In the genomic region with DNA sequence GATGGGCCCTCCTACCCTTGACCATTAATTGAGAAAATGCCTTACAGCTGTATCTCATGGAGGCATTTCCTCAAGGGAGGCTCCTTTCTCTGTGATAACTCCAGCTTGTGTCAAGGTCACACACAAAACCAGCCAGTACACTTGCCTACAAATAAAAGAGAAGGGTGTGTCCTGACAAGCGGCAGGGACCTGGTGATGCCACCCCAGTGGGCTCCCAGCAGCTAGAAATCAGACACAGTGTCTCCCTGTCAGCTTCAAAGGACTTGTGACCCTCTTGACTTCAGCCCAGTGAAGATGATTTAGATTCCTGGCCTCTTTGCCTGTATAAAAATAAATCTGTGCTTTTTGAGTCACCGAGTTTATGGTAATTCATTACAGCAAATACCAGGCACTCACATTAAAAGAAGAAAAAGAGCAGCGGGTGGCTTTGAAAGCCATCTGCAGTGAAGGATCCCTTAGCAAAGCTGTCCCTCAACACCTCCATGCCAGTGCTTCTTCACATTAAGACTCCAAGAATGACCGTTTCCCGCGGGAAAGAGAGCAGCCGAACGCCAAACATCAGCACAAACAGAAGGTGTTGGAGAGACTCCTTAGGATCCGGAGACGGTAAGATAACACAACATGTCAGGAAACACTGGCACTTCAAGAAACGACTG, we compare ENCODE assay signal across 8 mouse cellular contexts.
DNase-seq lines count a peak whose midpoint lies in the region; ATAC-seq lines count a peak whose summit lies in the region.

No protein-coding gene starts in this region.

- peaks cover 8% of the 10 kb centered on the region for H3K4me1 ChIP-seq in lung, embryonic 16.5 days (replicated peaks; ENCODE audit: control insufficient read depth, insufficient read depth, low read length)
- H3K4me1 ChIP-seq in embryonic facial prominence, embryonic 12.5 days: peaks cover 12% of the 10 kb centered on the region
- H3K4me1 ChIP-seq in liver, embryonic 13.5 days (replicated peaks): peaks cover 48% of the 10 kb centered on the region
- peaks cover 12% of the 10 kb centered on the region; the same call in 1 of the 2 replicates for H3K4me1 ChIP-seq in stomach, embryonic 14.5 days (ENCODE audit: control insufficient read depth, insufficient read depth, low read length)

- H3K36me3 ChIP-seq in lung, embryonic 16.5 days (ENCODE audit: control insufficient read depth, insufficient read depth, low read length): no peaks in the 10 kb centered on the region
- H3K36me3 ChIP-seq in embryonic facial prominence, embryonic 12.5 days: no peaks in the 10 kb centered on the region
- no peaks in the 10 kb centered on the region for H3K36me3 ChIP-seq in liver, embryonic 13.5 days
- no peaks in the 10 kb centered on the region for H3K36me3 ChIP-seq in stomach, embryonic 14.5 days (ENCODE audit: control insufficient read depth, insufficient read depth, low read length)

- ATAC-seq in lung, embryonic 16.5 days (ENCODE audit: low read depth): no peak
- no peak for ATAC-seq in embryonic facial prominence, embryonic 12.5 days (ENCODE audit: insufficient number of reproducible peaks, insufficient read depth, low FRiP score, low TSS enrichment)
- no peak; the same call in 1 of the 2 replicates for ATAC-seq in liver, embryonic 13.5 days (ENCODE audit: low read depth)
- ATAC-seq in stomach, embryonic 14.5 days (ENCODE audit: insufficient number of reproducible peaks, insufficient read depth, low FRiP score, low read depth): no peak

- peak overlapping the region; percentile 37 for H3K4me3 ChIP-seq in lung, embryonic 16.5 days (ENCODE audit: low read length)
- peak overlapping the region; percentile 16 for H3K4me3 ChIP-seq in embryonic facial prominence, embryonic 12.5 days
- no peak overlapping the region for H3K4me3 ChIP-seq in liver, embryonic 13.5 days (replicated peaks)
- H3K4me3 ChIP-seq in stomach, embryonic 14.5 days (ENCODE audit: low read depth, low read length): peak overlapping the region; percentile 18; the same call in 1 of the 2 replicates

- H3K9ac ChIP-seq in lung, embryonic 16.5 days (ENCODE audit: low read length): peak overlapping the region; percentile 52
- H3K9ac ChIP-seq in embryonic facial prominence, embryonic 12.5 days: peak overlapping the region; percentile 9; the same call in 1 of the 2 replicates
- no peak overlapping the region for H3K9ac ChIP-seq in liver, embryonic 13.5 days
- H3K9ac ChIP-seq in stomach, embryonic 14.5 days (replicated peaks; ENCODE audit: low read depth, low read length): no peak overlapping the region

- peak overlapping the region; percentile 59 for H3K4me2 ChIP-seq in lung, embryonic 16.5 days (ENCODE audit: low read depth, low read length)
- peak overlapping the region; percentile 48 for H3K4me2 ChIP-seq in embryonic facial prominence, embryonic 12.5 days (replicated peaks)
- H3K4me2 ChIP-seq in liver, embryonic 13.5 days: peak overlapping the region; percentile 59
- peak overlapping the region; percentile 44 for H3K4me2 ChIP-seq in stomach, embryonic 14.5 days (replicated peaks; ENCODE audit: low read depth, low read length)

- no peaks in the 10 kb centered on the region for H3K9me3 ChIP-seq in lung, embryonic 16.5 days (ENCODE audit: control insufficient read depth, low read length)
- no peaks in the 10 kb centered on the region for H3K9me3 ChIP-seq in embryonic facial prominence, embryonic 12.5 days
- H3K9me3 ChIP-seq in liver, embryonic 13.5 days (replicated peaks): no peaks in the 10 kb centered on the region
- no peaks in the 10 kb centered on the region for H3K9me3 ChIP-seq in stomach, embryonic 14.5 days (ENCODE audit: control insufficient read depth, low read depth, low read length)

- DNase-seq in lung, postnatal 14 days: no peak
- peak; percentile 11 for DNase-seq in heart, postnatal 4 days
- no peak for DNase-seq in liver, embryonic 13.5 days
- DNase-seq in spleen, adult 18-20 months: no peak
- no peak for DNase-seq in gastrocnemius, postnatal 4 days (ENCODE audit: low spot score in 2 of 2)

- H3K27me3 ChIP-seq in lung, embryonic 16.5 days (ENCODE audit: control insufficient read depth, insufficient read depth, low read depth, low read length): no peaks in the 10 kb centered on the region
- no peaks in the 10 kb centered on the region for H3K27me3 ChIP-seq in embryonic facial prominence, embryonic 12.5 days
- no peaks in the 10 kb centered on the region for H3K27me3 ChIP-seq in liver, embryonic 13.5 days
- no peaks in the 10 kb centered on the region for H3K27me3 ChIP-seq in stomach, embryonic 14.5 days (ENCODE audit: control insufficient read depth, insufficient read depth, low read length)

- H3K27ac ChIP-seq in lung, embryonic 16.5 days (ENCODE audit: low read length): no peak overlapping the region
- H3K27ac ChIP-seq in embryonic facial prominence, embryonic 12.5 days: no peak overlapping the region
- no peak overlapping the region; the same call in 1 of the 2 replicates for H3K27ac ChIP-seq in liver, embryonic 13.5 days
- no peak overlapping the region for H3K27ac ChIP-seq in stomach, embryonic 14.5 days (ENCODE audit: low read length)

- WGBS in lung, embryonic 16.5 days: 4% methylated on average over 11 of the region's 11 CpGs
- WGBS in embryonic facial prominence, embryonic 12.5 days: 9% methylated on average over 11 of the region's 11 CpGs
- WGBS in liver, embryonic 13.5 days (ENCODE audit: insufficient replicate concordance): 5% methylated on average over 11 of the region's 11 CpGs
- WGBS in stomach, embryonic 14.5 days: 5% methylated on average over 11 of the region's 11 CpGs

Comparison
In these comparisons a context has a peak if more than half of its experiments do, and no peak if none do; other contexts are left out.
1. H3K9ac ChIP-seq: peak in lung, embryonic 16.5 days (single experiment) and embryonic facial prominence, embryonic 12.5 days (single experiment); none in liver, embryonic 13.5 days (single experiment) and stomach, embryonic 14.5 days (single experiment).
2. Peak in every context shown above with its lines, with median percentiles within 50 percentile points of each other: H3K4me2 ChIP-seq.